Mouse (Mus musculus) 416B (cell line): Measurements from ENCODE around the gene Shisa5.

Experiments used
- DNase-seq: peaks from one replicate; pipeline ENCODE4 v3.0.0; 2011; ENCODE audit warnings: low read depth

The Shisa5 gene

DNA sequence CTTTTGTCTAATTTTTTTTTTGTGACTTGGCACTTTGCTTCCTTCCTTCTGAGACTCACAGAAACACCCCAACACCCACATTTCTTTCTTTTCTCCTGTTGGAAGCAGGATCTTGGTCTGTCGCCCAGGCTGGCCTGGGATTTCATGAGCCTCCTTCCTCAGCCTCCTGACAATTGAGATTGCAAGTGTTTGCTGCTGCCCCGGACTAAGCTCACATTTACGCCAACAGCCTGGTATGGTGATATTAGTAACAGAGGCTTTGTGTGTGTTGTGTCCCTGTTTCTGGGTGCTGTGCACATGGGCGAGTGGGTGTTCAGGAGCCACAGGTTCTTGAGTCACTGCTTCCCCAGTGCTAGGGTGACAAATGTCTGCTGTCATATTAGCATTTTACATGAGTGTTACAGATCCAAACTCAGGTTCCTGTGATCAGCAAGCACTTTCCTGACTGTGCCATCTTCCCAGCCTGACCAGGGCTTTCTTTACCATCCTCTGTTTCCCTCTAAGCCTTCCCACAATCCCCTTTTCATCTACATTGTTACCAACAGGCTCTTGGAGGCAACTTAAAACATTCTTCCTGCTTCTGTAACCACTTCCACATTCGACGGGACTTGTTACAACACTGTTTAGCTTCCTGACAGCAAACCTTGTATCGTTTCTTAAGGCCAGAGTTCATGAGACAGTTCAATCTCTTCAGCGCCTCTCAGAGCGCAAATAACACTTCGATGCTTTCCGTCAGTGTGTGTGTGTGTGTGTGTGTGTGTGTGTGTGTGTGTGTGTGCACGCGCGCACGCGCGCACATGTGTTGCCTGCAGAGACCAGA lies 15.3 kb upstream of the Shisa5 start:
- peak; percentile 76 for DNase-seq

DNA sequence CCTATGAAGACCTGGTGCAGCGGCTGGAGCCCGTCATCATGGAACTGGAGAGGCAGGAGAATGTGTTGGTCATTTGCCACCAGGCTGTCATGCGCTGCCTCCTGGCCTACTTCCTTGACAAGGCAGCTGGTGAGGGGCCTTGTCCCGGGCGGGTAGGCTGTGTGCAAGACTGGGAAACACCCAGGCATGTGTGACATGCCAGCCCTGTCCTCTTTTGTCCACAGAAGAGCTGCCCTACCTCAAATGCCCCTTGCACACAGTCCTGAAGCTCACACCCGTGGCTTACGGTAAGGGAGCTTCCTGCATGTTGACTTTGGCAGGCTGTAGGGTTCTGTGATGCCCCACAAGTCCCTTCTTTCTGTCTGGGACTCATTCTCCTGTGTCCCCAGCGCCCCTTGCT lies 10.8 kb upstream of the Shisa5 start:
- no peak for DNase-seq

DNA sequence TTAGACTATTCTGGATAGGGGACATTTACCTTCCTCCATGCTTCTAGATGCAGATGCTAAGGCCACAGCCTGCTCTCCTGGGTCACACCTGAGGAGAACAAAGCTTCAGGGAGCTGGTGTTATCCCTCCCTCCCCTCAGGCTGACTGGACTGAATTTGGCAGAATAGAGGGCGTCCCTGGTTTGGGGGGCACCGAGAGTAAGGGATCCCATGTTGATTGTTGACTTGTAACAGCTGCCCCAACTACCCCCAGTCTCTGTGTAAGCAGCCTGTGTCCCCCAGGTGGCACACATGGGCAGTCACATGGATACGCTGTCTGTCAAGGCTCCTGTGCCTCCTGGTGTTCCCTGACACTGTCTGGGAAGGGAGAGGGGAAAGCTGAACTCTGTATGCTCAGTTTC lies 9.9 kb upstream of the Shisa5 start:
- no peak for DNase-seq

DNA sequence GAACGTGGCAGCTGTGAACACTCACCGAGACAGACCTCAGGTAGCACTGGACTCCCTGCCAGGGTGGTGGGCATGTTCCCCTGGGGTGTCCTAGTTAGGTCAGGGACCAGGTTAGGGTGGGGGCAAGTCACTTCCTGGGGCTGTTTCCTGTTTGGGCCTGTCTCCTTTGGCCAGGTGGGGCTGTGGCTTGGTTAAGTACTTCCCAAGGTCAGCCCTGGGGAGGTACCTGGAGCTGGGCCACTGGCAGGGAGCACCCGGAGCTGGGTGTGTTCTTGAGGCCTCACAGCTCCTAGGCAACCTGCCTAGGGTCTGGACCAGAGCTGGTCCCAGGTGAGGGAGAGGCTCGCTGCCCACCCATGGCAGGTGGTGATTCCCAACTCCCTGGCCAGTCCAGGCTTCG lies 9.4 kb upstream of the Shisa5 start:
- DNase-seq: no peak

DNA sequence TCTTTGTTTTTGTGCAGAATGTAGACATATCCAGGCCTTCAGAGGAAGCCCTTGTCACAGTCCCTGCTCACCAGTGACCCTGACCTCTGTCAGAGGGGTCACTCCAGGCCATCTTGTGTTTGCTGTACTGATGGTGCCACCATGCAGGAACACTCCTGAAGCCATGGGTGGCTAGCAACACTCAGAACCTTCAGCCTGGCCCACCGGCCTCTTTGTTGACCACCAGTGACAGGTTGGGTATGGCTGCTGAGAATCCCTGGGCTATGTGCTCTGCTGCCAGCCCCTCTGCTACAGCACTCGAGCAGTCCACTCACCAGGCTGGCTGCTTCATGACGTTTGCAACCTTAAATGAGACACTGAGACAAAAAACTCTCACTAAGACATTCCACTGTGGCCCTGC lies 8.1 kb upstream of the Shisa5 start:
- DNase-seq: no peak

DNA sequence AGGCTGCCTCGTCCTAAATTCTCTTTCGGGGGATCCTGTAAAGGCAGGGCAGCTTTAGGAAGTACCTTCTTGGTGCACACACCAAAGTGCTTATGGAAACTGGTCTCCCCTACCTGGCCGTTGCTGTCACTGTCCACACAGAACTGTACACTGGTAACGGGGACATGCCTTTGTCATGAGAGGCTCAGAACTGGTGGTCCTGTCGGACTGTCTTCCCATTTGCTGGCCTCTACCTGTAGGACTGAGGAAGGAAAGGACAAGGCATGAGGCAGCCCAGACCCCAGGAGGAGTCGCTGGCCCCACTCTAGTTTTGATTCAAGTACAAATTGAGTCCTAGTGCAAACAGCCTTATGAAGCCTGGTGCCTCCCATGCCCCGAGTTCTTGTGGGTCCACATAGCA lies 7.4 kb upstream of the Shisa5 start:
- DNase-seq: no peak

DNA sequence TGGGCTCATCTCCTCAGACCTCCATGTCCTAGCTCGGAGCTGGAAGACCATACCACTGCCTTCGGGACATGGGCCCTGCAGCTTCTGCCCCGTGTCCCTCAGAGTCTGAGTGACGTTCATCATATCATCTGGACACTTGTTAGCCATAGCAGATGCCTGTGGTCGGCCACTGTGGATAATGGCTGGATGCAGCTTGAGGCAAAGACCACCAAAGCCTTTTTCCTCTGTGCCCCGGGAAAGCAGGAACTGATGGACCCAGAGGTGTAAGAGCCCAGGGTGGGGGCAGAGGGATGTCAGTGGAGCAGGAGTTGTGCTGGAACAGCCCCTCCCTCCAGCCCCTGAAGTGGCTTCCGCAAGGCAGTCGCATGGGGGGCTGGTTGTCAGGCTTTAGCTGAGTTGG lies 6.7 kb upstream of the Shisa5 start:
- DNase-seq: no peak

DNA sequence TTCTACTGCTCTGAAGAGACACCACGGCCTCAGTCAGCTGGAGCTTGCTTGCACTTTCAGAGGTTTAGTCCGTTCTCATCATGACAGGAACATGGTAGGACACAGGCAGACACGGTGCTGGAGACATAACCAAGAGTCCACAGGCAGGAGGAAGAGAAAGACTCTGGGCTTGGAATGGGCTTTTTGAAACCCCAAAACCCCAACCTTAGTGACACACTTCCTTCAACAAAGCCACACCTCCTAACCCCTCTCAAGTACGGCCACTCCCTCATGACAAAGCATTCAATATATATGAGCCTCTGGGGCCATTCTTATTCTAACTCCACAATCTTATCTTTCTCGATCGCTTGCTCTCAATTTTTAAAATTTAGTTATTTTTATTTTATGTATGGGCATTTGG lies 5.9 kb upstream of the Shisa5 start:
- peak; percentile 43 for DNase-seq

DNA sequence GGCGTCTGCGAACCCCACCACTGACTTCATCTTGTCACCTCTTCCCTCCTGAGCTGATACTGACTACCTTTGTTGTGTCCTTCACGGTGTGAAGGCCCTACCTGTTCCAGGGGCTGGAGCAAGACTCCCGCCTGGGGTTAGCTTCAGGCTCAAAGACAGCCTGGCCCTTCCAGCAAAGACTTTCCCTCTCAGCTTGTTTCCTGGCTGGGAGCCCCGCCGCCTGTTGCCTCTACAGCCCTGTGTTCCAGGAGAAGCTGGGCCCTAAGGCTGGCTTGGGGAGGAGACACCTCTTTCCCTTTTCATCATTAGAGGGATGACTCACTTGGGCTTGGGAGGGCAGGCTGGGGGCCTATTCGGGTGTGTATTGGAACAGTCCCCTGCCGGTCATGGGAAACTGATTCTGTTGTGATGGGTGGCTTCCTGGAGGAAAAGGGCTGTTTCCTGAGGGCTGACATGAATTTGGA lies 568 bp downstream of the Shisa5 start:
- peak; percentile 77 for DNase-seq

DNA sequence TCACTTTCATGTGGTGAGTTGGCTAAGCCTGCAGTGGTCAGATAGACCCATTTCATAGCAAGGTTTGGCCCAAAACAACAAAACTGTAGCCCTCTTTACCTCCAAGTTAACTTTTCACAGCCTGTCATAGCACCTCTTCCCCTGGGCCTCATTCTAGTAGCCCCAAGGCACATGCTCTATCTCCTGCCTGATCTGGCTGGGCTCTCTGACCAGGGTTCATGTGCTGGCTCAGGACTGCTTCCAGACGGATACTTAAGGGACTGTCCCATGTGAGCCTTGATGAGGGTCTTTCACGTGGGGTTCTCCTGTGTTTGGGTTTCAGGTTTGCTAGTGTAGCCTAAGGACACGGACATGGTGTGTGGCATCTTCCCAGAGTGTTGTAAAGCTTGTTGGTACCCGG lies 1.3 kb downstream of the Shisa5 start:
- no peak for DNase-seq

DNA sequence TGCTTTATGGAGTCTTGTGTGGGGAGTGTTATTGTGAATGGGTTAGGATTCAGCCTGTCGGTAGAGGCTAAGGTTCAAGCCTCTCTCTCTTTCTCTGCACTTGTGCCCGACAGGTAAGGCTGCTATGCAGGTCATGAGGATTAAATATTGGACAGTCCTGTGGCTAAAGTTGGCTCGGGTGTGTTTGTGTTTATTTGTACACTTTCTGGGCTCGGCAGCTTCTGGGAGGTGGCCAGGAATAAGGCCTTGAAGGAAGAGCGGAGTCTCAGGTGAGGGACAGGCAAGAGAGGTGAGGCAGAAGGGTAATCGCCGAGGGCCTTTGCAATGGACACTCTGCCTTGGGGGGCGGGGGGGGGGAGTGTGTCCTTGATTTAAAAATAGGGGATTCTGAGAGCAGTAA lies 1.9 kb downstream of the Shisa5 start:
- DNase-seq: no peak

DNA sequence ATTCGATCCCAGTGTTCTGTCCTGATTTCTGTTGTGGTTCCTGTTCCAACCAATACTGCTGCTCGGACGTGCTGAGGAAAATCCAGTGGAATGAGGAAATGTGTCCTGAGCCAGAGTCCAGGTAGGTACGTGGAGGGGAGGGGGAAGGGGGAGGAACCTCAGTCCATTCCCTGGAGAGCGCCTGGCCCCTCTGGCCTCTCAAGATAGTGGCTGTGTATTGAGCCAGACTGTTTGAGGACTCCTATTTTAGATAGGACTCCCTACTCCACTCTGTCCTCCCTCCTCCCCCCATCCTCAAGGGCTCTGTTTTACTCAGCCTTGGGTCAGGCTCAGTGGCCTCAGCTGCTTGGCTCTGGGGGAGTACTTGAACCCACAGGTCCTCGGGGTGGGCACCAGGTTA lies 2.5 kb downstream of the Shisa5 start:
- no peak for DNase-seq

DNA sequence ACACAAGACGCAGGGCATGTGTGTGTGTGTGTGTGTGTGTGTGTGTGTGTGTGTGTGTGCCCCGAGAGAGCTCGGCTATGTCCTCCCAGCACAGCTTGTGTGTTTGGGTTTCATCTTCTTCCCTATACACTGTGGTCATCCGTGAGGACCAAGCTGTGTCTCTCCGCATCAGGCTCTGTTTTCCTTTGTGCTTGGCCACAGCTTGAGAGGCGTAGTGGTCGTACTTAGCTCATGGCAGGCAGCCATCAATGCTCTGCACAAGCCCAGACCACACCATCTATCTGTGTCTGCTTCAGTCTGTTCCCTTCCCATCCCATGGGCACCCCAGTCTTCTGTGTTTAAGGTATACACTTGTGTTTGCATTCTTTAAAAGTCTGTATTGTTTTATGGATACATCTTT lies 3.0 kb downstream of the Shisa5 start:
- DNase-seq: no peak

DNA sequence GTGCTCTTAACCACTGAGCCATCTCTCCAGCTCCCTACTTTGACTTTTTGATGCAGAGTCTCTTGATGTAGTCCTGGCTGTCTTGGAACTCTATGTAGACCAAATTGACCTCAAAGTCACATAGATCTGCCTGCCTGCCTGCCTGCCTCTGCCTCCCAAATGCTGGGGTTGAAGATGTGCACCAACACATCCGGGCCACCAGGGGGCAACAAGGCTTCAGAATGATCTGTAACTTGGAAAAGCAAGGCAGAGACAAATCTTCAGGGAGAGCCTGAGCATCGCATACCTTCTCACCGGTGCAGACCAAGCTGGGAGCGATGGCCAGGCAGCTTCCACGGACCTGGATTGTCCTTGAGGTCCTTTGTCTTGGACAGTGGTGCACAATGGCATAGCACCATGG lies 7.9 kb downstream of the Shisa5 start:
- peak; percentile 76 for DNase-seq

DNA sequence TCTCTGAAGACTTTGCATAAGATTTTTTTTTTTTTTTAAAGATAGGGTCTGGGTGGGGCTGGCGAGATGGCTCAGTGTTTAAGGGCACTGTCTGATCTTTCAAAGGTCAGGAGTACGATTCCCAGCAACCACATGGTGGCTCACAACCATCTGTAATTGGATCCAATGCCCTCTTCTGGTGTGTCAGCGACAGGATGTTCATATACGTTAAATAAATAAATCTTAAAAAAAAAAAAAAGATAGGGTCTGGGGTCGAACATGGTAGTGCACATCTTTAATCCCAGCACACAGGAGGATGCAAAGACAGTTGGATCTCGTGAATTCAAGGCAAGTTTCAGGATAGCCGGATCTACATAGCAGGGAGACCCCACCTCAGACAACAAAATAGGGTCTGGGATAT lies 11.0 kb downstream of the Shisa5 start:
- no peak for DNase-seq

DNA sequence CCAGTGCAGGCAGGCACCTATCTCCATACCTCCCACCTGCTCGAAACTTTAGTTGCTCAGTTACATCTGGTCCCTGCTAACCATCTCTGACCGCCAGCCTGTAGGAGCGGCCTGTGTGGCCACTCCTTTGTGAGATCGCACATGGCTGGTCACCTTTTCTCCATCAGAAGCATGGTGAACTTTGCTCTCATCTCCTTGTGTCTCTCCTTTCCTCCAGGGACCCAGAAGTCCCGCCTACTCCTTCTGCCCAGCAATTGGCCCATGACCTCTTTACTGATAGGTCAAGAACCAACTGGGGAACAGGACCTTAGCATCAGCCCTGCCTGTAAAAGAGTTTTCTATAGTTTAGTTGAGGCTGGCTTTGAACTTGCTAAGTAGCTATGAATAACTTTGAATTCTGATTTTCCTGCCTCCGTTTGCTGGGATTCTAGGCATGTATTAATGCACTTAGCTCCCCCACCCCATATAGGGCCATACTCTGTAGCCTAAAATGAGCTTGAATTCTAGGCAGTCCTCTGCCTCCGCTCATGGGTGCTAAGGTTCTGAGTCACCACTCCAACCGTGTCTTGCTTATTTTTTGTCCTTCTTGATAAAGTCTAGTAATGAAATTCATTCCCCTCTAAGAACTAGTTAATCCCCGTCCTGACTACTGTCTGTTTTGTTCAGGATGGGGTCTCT lies 11.8 kb downstream of the Shisa5 start:
- no peak for DNase-seq

DNA sequence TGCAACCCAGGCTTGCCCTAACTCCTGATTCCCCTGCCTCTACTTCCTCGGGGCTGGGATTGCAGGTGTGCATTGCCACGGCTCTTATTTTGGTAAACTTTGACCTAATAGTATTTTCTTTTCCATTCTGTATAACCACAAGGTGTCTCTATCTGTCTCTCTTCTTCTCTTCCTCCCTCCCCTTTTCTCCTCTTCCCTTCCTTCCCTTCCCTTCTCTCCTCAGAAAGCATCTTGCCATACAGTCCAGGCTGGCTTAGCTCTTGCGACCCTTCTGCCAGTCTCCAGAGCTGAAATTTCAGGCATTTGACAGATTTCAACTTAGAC lies 12.3 kb downstream of the Shisa5 start:
- no peak for DNase-seq

DNA sequence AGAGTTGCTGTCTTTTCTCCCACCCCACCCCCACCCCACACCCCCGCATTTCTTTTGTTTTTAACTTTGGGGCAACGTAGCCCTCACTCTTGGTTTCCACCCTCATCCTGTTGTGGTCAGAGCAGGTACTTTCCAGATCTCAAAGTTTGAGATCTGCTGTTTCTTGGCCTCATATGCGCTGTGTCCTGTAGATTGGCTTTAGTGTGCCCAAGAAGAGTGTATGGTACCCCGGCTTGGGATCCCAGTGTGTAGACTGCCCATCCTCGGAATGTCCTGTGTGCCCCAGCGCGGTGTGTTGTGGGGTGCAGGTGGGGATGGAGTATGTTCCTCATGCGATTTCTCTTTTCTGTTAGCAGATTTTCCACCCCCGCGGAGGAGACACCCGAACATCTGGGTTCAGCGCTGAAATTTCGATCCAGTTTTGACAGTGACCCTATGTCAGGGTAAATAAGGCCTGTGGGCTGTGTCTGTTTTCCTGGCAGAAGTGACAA lies 12.7 kb downstream of the Shisa5 start:
- no peak for DNase-seq

DNA sequence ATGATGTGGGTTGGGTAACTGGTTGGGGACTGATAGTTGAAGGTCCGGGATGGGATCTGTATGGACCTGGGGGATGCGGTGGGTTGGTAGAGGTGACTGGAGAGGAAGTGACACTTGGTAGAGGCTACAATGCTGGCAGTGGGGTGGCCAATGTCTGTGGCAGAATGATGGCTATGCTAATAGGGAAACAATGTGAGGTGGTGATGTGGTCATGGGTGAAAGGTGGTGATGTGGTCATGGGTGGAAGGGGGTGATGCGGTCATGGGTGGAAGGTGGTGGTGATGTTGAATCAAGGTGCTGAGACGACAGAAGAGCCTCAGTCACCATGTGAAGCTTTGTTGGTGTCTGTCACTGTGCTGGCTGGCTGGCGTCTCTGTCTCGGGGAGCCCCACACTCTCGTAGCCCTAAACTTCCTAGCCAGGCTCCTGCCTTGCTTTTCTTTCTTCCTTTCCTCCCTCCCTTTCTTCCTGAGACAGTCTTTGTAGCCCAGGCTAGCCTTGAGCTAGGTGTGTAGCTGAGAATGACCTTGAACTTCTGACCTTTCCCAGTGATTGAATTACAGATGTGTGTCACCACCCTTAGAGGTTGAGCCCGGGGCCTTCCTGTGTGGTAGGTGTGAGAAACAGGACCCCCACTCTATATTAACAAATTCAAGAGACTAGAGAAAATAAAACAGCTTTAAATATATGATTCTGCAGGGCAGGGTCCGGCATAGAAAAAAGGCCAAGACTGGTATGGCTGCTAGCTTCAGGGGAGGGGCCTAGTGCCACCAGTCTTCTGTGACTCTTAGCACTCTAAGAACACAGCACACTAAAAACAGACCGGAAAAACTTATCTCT lies 13.5 kb downstream of the Shisa5 start:
- DNase-seq: no peak

DNA sequence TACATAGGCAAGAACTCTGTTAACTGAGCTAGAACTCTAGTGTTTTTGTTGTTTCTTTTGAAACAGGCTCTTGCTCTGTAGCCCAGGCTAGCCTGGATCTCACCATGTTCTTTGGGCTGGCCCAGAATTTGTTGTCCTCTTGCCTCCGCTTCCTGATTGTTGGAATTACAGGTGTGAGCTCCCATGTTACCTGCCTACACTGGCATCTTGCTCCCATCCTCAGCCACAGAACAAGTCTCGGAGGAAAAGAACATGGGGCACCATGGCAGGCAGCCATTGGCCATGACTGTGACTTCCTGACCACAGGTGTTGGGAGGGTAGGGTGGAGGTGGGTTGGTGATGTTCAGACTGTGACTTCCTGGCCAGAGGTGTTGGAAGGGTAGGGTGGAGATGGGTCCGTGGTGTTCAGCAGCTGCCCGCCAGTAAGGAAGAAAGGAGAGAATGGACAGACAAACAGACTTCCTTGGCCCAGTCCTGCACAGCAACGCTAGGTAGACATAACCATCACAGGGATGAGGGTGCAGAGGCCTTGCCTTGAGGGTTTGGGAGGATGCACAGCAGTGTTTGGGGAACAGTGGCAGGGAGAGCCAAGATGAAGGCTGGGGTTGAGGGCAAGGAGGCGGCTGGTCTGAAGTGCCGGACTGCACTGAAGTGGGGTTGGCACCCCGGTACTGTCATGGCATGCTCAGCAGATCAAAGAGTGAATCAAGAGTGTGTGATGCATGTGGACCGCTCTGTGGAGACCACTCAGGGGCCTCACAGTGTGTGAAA lies 14.3 kb downstream of the Shisa5 start:
- DNase-seq: no peak

DNA sequence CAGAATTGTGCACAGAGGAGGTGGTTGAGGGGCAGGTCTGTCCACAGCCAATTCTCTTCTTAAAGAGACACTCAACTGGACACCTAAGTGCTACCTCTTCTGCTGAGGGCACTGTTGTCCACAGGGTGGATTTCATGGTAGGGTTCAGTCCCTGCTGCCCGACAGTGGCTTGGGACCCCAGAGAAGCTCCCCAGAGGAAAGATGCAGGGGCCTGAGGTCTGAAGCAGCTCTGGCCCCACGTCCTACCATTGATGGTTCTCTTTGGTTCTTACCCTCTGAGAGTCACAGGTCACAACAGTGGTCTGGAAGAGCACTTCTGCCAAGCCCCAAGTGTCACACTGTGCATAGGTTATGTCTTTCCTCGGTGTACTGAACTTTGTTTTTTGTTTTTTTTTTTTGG lies 15.0 kb downstream of the Shisa5 start:
- no peak for DNase-seq

DNA sequence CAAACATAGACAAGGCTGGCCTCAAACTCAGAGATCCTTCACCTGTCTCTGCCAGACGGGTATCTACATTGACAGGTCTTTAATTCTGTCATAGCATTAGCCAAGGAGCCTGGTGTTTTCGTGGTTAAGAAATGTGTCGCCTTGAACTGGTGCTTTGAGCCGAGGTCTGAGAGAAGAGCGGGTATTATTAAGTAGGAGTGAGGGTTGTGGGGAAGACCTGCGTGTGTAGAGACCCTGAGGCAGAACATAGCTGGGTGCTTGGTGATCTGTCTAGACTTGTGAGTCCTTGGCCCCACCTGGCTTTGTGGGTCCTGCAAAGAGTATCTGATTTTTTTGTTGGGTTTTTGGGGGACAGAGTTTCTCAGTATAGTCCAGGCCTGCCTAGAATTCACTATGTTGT lies 15.5 kb downstream of the Shisa5 start:
- no peak for DNase-seq
